Mouse (Mus musculus) CH12F3 (cell line): ENCODE measurements around the gene Tpsab1.

Experiments used
- in situ Hi-C: fragments of 300-500 bp; cut with MboI; formaldehyde crosslinking; loops from 2 replicates; pipeline ENCODE4 v1.14.3; 2020; ENCODE audit warnings: low sequenced_read_pairs

Tpsab1 gene

GRCm38 (mm10) chr17:25345462-25345861 is at the start of gene Tpsab1:
TSS of gene Tpsab1 (minus strand) at chr17:25345562.
- in situ Hi-C loops = no loop called here

DNA sequence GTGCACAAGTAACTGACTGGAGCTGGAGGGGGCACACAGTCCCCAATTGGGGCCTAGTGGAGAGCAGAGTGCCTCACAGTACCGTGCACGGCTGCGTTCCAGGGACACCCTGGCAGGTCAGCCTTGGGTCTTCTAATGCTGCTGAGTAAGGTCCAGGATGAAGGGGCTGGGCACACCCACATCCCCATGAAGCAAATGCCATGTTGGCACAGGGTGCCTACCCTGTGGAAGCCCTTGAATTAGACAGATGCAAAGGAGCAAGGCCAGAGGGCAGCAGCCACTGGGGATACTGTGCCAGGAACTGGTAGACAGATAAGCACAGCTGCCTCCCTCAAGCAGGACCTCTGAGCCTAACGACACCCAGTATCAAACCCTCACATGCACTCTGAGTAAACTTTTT is 49.2 kb upstream of the Tpsab1 start:
- in situ Hi-C loops = no loop called here

- in situ Hi-C loops = no loop called here
Observed at GRCm38 (mm10) chr17:25374011-25374410, 28.6 kb upstream of the Tpsab1 start.

DNA sequence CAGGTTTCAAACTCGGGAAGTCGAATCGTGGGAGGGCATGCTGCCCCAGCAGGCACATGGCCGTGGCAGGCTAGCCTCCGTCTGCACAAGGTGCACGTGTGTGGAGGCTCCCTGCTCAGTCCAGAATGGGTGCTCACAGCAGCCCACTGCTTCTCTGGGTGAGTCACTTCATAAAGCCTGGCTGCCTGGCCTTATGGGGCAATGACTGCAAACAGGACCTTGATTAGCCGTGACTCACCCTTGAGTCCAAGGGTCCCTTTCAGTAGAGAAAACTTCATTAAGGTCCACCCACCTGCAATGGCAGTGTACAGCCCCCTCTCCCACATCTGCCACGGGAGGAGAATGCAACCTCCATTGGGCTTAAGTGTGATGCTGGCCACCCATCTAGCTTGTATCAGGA is 27.1 kb upstream of the Tpsab1 start:
- in situ Hi-C loops = no loop called here

DNA sequence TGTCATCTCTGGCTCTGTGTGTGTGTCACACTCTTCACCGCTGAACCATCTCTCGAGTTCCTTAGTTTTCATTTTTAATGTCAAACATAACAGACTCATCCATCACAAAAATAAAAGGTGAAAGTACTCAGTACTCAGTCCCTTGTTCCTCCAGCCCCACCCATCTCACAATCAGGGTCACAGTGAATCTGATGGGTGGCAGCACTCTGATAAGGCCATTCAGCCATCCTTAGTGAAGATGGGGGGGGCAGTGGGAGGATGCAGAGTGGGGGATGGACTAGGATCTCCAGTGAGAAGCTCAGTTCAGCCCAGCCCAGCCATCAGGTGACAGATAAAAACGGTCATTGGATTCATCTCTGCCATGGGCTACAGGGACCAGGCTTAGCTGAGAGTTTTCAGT is 23.6 kb upstream of the Tpsab1 start, which contains the start of gene Tpsg1:
TSS of gene Tpsg1 (plus strand) at position 301 of the 400 bp plus-strand sequence.
- in situ Hi-C loops = no loop called here

DNA sequence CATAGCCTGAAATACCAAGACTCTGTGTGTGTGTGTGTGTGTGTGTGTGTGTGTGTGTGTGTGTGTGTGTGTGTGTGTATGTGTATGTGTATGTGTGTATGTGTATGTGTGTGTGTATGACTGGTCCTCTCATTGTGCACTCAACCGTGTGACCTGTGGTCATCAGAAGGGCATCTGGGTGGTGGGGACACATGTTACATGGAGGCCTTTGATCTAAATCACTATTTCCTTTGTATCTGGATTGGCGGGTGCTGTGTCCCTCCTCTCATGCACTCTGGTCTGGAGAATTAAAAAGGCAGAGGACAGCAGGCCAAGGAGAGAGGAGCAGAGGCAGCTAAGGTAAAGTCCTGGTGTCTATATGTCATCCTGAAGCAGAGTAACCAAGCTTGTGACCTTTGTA is 20.6 kb upstream of the Tpsab1 start, which contains the start of gene Tpsb2:
TSS of gene Tpsb2 (plus strand) at position 301 of the 400 bp plus-strand sequence.
- in situ Hi-C loops = no loop called here

DNA sequence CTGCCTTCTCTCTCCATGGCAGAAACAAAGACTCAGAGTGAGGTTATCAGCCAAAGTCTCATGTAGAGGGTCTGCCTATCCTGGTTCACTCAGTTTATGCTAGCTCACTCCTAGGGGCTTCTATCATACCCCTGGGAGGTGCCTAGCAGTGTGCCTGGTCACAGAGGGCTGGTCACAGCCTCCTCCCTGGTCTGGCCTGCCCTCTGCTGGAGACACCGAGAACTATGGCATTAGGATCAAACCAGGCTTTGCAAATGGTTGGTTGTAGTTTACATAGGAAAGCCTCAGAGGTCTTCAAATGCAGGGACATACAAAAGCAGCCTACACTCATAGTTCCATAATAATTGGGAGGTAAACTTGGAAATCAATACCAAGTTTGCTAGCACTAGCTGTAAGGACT is 18.4 kb upstream of the Tpsab1 start:
- in situ Hi-C loops = no loop called here

- in situ Hi-C loops = no loop called here
Observed at GRCm38 (mm10) chr17:25361291-25361690, 15.9 kb upstream of the Tpsab1 start.

GRCm38 (mm10) chr17:25341490-25341889 is 3.9 kb downstream of the Tpsab1 start:
- in situ Hi-C loops = no loop called here

DNA sequence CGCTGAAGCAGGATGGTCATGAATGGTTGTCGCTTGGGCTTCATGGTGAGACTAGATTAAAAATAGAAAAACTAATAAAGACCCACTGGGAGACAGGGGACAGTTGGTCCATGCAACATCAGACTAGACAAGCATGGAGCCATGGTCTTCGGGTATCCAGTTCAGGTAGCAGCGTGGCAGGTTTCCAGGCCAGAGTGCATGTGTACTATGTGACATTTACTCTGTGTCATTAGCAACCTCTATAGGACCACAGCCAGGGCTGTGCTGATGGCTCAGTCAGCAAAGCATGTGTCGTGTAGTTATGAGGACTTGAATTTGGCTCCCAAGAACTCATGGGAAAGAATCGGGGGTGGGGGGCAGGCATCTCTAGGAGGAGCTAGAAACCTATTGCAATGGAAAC is 5.4 kb downstream of the Tpsab1 start:
- in situ Hi-C loops = no loop called here

- in situ Hi-C loops = no loop called here
Observed at GRCm38 (mm10) chr17:25338218-25338617, 7.1 kb downstream of the Tpsab1 start.

DNA sequence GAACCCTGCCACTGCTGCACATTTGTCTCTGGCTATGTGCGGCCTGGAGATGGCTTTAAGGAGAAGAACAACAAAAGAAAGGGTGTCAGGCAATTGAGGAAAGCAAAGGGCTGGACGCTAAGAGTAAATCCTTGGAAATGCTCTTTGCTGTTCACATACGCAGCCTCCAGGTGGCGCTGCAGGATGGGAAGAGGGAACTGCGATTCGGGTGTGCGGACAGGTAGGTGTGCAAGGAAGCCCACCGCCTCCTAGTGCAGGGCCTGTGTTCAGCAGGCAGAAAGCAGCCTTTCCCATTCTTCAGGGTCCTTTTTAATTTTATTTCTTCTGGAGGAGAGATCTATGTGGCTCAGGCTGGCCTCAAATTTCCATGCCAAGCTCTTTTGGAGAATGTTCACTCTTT is 11.4 kb downstream of the Tpsab1 start:
- in situ Hi-C loops = no loop called here

GRCm38 (mm10) chr17:25332321-25332720 is 13.0 kb downstream of the Tpsab1 start:
- in situ Hi-C loops = no loop called here

- in situ Hi-C loops = no loop called here
Observed at GRCm38 (mm10) chr17:25322930-25323329, 22.4 kb downstream of the Tpsab1 start.

DNA sequence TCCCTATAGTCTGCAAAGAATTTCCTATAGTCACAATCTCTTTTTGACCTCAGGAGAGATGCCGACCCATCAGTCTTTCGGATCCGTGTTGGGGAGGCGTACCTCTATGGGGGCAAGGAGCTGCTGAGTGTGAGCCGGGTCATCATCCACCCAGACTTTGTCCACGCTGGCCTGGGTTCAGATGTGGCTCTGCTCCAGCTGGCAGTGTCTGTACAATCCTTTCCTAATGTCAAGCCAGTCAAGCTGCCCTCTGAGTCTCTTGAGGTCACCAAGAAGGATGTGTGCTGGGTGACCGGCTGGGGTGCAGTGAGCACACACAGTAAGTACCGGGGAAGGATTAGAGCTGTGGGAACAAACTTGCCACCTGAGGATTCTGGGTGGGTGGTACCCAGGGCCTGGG is 24.5 kb downstream of the Tpsab1 start:
- in situ Hi-C loops = no loop called here

GRCm38 (mm10) chr17:25318354-25318753 is 27.0 kb downstream of the Tpsab1 start, which contains the start of gene Prss29:
TSS of gene Prss29 (plus strand) at chr17:25318654.
- in situ Hi-C loops = no loop called here

DNA sequence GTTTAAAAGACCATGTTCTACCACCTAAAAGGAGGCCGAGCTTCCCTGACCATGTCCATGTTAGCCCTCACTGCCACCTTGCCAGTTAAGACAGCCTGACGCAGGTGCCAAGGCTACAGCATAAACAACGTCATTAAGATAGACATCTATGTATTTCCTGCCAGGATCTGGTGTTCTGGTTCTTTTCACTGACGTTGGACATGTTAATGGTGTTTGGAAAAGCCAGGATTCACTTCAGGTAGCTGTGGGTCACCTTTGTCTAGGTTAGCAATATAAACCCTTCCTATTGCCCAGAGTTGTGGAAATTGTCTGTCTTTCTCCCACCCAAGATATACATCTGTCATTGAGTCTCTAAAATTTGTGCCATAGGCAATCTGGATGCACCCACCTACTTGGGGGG is 37.0 kb downstream of the Tpsab1 start, which contains the start of gene Prss28:
TSS of gene Prss28 (plus strand) at position 301 of the 400 bp plus-strand sequence.
- in situ Hi-C loops = no loop called here

GRCm38 (mm10) chr17:25298094-25298493 is 47.3 kb downstream of the Tpsab1 start, which contains the start of gene Prss34:
TSS of gene Prss34 (plus strand) at chr17:25298394.
- in situ Hi-C loops = no loop called here

DNA sequence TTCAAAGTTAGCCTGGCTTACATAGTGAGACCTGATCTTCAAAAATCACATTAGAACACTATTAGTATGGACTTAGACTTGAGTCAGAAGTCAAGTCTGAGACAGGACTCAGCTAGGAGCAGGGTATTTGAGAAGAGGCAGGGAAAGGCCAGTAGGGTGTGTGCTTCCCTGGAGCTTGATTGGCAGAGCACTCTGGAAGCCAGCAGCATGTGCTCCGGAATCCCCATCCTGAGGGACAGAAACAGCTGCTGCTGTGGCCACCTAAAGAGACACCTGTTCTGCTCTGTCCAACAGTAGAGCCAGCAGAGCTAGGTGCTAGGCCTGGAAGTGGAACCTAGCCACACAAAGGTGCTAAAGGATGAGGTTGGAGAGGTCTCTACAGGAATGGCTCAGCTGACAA is 51.3 kb downstream of the Tpsab1 start:
- in situ Hi-C loops = no loop called here

DNA sequence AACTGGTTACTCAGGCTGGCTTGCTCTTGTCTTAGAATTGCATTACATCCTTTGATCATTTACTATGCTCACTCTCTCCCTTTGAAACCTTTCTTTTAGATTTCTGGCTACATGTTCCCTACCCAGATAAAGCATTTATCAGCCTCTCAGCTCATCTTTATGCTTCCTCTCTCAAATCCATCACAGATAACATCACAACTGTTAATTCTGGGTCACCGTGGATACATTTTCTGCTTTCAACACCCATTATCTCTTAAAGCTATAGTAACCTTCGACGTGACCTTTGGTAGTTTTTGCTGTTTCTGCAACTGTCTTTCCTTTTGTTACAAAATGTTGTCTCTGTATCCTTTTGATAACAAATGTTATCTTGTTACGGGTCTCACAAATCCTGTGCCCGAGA is 51.9 kb downstream of the Tpsab1 start:
- in situ Hi-C loops = no loop called here
